20 mouse cellular contexts compared by ENCODE assay signal in the genomic region with DNA sequence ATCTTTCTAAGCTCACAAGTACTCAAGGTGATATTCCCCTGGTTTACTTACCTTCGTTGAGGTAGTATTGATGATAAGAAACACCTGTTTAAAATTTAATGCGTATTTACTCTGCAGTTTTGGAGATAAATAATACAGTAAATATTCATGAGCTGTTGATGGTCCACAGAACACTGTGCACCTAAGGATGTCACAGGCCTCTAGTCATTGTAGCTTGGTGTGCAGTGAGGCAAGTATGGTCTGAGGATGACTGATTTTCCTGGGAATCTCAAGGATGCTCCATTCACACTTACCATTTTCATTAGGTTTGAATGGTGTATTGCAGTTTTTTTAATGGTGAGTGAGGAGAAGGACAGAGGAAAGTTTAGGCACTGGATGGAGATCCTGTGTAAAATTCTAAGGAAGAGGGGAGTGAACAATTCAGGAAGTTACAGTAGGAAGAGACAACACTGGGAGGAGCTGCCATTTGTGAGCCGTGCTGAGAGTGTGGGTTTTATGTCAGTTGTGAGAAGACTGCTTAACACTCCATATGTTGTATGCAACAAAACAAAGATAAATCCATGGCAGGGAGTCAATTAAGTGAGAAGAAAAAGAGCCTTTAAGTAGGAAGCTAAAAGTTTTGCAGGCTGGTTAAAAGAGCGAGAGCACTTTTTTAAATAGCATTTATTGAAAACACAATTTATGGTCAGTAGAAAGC.
"Had no signal": no experiment of that assay in that cellular context is flagged by ENCODE, and none has a peak within 500 bp of the region (broad histone marks: within the 10 kb centered on the region; RNA-seq: fewer than 3 reads in every experiment).

No protein-coding gene starts in this region.

- H3K4me3 ChIP-seq: limb, embryonic 12.5 days; limb, embryonic 15.5 days; megakaryocyte, embryonic 14.5 days; midbrain, embryonic 10.5 days; midbrain, embryonic 13.5 days; myocyte; neural tube, embryonic 13.5 days; stomach, embryonic 15.5 days had no signal

- H3K9me3 ChIP-seq: limb, embryonic 12.5 days; limb, embryonic 15.5 days; megakaryocyte, embryonic 14.5 days; midbrain, embryonic 10.5 days; midbrain, embryonic 13.5 days; neural tube, embryonic 13.5 days; stomach, embryonic 15.5 days had no signal

- H3K27ac ChIP-seq: limb, embryonic 12.5 days; limb, embryonic 15.5 days; liver, embryonic 14.5 days; midbrain, embryonic 10.5 days; midbrain, embryonic 13.5 days; neural tube, embryonic 13.5 days; stomach, embryonic 15.5 days had no signal

- ATAC-seq: liver, postnatal 0 days; lung, postnatal 0 days; midbrain, embryonic 13.5 days; midbrain, embryonic 16.5 days had no signal

- H3K36me3 ChIP-seq: limb, embryonic 12.5 days; limb, embryonic 15.5 days; midbrain, embryonic 10.5 days; midbrain, embryonic 13.5 days; neural tube, embryonic 13.5 days; stomach, embryonic 15.5 days had no signal

- H3K27me3 ChIP-seq: limb, embryonic 12.5 days; limb, embryonic 15.5 days; megakaryocyte, embryonic 14.5 days; midbrain, embryonic 13.5 days; neural tube, embryonic 13.5 days; stomach, embryonic 15.5 days had no signal

- H3K4me2 ChIP-seq: limb, embryonic 12.5 days; limb, embryonic 15.5 days; liver, embryonic 11.5 days; lung, embryonic 14.5 days; midbrain, embryonic 13.5 days; neural tube, embryonic 13.5 days; stomach, embryonic 15.5 days had no signal

- H3K9ac ChIP-seq: limb, embryonic 12.5 days; limb, embryonic 15.5 days; liver, embryonic 14.5 days; liver, postnatal 0 days; lung, embryonic 14.5 days; midbrain, embryonic 13.5 days; neural tube, embryonic 13.5 days; stomach, embryonic 15.5 days had no signal

- H3K4me1 ChIP-seq: limb, embryonic 12.5 days; limb, embryonic 15.5 days; megakaryocyte, embryonic 14.5 days; midbrain, embryonic 10.5 days; midbrain, embryonic 13.5 days; neural tube, embryonic 13.5 days; stomach, embryonic 15.5 days had no signal

- DNase-seq: kidney, postnatal 14 days; kidney, postnatal 4 days; liver, postnatal 0 days; lung, embryonic 14.5 days; retina, postnatal 1 day; right cerebral cortex, postnatal 25 days; spleen, adult 18-20 months; thymus, postnatal 25 days had no signal
